Mouse (Mus musculus) ES-E14 (cell line): ENCODE measurements around the gene Pdcd6ip.

ENCODE experiments used
- MAFK ChIP-seq: IDR thresholded peaks from 2 replicates; pipeline ENCODE4 v1.6.1; 2014; ENCODE audit warnings: mild to moderate bottlenecking, low read depth, low read length, inconsistent platforms; ENCODE audit not compliant: insufficient read depth
- ZC3H11A ChIP-seq: IDR thresholded peaks from 2 replicates; pipeline ENCODE4 v1.6.1; 2012; ENCODE audit warnings: low read depth, mild to moderate bottlenecking, inconsistent platforms, low read length, borderline replicate concordance

DNA sequence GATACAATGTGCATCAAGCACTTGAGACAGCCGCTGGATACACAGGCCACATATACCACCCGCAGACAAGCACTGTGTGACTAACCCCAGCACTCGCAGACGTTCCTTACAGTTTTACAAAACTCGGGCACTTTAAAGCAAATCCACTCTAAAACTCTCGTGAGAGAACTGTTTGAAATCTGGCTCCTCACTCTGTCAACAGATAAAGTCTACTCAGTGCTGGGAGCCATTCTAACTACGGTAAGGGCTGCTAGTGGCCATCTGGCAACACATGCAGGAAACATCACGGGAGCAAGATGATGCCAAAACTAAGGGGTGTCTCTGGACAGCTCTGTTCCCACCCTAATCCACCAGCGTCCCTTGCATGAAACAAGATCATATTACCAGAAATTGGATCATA, 1.2 kb downstream of the Pdcd6ip start:
- TF ChIP-seq MAFK (no peak), ZC3H11A (no peak)
